Mouse (Mus musculus) right cerebral cortex, adult 2 months (tissue): Measurements from ENCODE around the gene Vmn2r75.
"Not testable (repeated sequence)": the region's sequence is repeated elsewhere in the genome, so short reads cannot be mapped to it uniquely, and the experiment has no call there.

Source experiments
- DNase-seq, 2 experiments: peaks; one replicate each; pipeline ENCODE4 v3.0.0; 2021 to 2022; ENCODE audit warnings: low spot score in 2 of 2

Gene Vmn2r75

GRCm38 (mm10) chr7:86171678-86172077 lies at the start of gene Vmn2r75:
TSS of gene Vmn2r75 (minus strand) at chr7:86171778.
- DNase-seq: not testable (repeated sequence)

GRCm38 (mm10) chr7:86211345-86211744 lies 39.8 kb upstream of the Vmn2r75 start:
- peak in 1 of 2 experiments; percentile 1 for DNase-seq
